Mouse (Mus musculus): Measurements from ENCODE around the gene Aamdc.

The Aamdc gene

DNA sequence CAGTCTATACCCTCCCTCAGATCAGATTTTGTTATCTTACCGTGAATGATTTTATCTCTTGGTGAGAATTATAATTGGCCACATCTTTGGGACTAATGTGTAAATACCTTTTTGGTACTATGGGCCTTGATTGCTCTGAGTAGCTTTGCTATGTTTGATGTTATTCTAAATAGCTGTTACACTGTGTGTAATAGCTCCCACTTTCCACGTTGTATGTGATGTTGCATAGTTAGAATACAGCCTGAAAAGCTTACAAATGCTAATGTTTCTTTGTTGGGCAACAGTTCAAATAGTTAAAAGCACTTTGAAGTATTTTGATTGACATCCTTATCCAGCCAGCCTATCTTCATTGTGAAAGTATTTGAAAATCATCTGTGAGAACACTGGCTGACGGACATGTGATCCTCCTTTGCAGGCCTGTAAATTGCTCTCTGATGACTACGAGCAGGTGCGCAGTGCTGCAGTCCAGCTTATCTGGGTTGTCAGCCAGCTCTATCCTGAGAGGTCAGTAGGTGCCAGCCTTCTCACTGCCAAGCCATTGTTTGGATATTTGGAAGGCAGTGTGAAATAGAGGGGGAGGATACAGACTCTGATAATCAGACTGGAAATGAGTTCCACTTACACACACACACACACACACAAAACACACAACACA is 78.6 kb downstream of the Aamdc start:
- 69% methylated on average over 5 of the region's 5 CpGs for WGBS
